In genomic region chr1:69286374-69286773, GRCm38 (mm10) we compare ENCODE assay signal across 20 mouse cellular contexts.
A peak's percentile ranks its signal among the peaks of the same experiment; 100 is the strongest.
DNase-seq lines count a peak whose midpoint lies in the region; ATAC-seq lines count a peak whose summit lies in the region.
"Had no signal": no experiment of that assay in that cellular context is flagged by ENCODE, and none has a peak within 500 bp of the region (broad histone marks: within the 10 kb centered on the region; RNA-seq: fewer than 3 reads in every experiment).

No protein-coding gene starts in this region.

- peak; percentile 2 for DNase-seq in CD4-positive, CD25-positive, alpha-beta regulatory T cell, adult 2 months (ENCODE audit: low read depth, low spot score)
- peak; percentile 2 to 12 for DNase-seq in left cerebral cortex, postnatal 25 days (ENCODE audit: low spot score in 2 of 2)
- no peak for DNase-seq in left cerebral cortex, adult 9 months (ENCODE audit: low spot score in 2 of 2)
- DNase-seq in brain, adult 2 months (ENCODE audit: low read depth, low spot score), result peak; percentile 28
- DNase-seq in gonadal fat pad, adult 2 months (ENCODE audit: low read depth), result peak; percentile 27
- no peak for DNase-seq in spleen, adult 18-20 months
- no peak for DNase-seq in heart, postnatal 36 days
- DNase-seq: adrenal gland, postnatal 36 days; cerebellum, adult 11 months; cerebellum, adult 8-10 months; cerebellum, postnatal 14 days; embryo, embryonic 11 days; gastrocnemius, postnatal 10 days; heart, adult 2 months; heart, postnatal 14 days; kidney, adult 8-10 months had no signal

- no peak for ATAC-seq in CD4-positive, CD25-positive, alpha-beta regulatory T cell, adult 4 months
- ATAC-seq: activated CD4-positive, CD25-positive, alpha-beta regulatory T cell, adult 4 months; forebrain, embryonic 16.5 days; intestine, postnatal 0 days had no signal

- intact Hi-C loops in left cerebral cortex, postnatal 25 days (cut with DNase I), result no loop called here
- intact Hi-C loops in heart, postnatal 36 days (cut with DNase I), result no loop called here

Comparison
In these comparisons a context has a peak if more than half of its experiments do, and no peak if none do; other contexts are left out.
1. DNase-seq: peak in CD4-positive, CD25-positive, alpha-beta regulatory T cell, adult 2 months (single experiment), left cerebral cortex, postnatal 25 days (2 of 2), brain, adult 2 months (single experiment) and gonadal fat pad, adult 2 months (single experiment); none in left cerebral cortex, adult 9 months (0 of 2), spleen, adult 18-20 months (0 of 2) and heart, postnatal 36 days (0 of 2).